Mouse (Mus musculus): ENCODE measurements around the gene Med23. TPM values are rescaled to one million over a fixed set of nuclear protein-coding genes. Genes with fewer than 3 reads are reported as not detected.

The Med23 gene
- 10 to 100 TPM; 20.9 to 24.1 TPM for total RNA-seq (2023)

DNA sequence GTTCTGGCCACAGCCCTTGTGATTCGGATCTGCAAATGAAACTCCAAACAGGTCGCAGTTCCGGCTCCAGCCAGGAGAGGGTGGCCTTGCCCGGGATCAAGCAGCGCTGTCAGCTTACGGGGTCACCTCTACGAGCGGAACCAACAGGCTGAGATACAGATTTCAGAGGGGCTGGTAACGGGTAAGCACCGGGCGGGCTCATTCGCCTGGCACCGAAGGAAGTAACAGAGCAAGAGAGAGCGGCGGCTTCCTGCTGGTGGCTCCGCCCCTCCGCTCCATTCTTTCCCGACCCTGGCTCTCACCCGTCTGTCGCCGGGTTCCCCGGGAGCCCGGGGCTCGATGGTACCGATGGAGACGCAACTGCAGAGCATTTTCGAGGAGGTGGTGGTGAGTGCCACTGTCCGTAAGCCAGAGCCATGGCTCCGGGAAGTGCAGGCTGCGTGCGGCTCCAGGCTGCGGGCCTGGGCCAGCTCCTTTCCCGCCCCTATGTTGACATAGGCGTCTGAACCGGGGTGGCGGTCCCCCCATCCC lies at the start of gene Med23:
Gene Med23 (plus strand): TSS at position 227 of the 531 bp plus-strand sequence.

DNA sequence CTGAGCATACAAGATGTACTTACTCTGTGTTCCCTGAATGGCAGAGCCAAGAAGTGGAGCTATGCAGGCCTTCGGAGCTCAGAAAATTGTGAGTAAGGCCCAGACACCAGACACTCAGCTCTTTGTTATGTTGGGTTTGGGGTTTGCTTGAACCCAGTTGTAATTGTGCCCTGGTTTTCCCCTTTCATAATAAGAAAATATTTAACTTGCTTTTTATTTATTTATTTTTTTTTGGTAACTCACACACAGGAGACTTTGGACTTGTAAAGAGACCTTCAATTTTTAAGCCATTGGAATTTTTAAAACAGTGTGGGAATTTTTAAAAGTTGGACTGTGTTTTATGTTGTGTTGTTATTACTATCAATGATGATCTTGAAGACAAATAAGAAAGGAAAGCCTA lies 27.1 kb upstream of the Med23 start, which contains the start of gene Enpp3:
Gene Enpp3 (minus strand): TSS at position 148 of the 400 bp plus-strand sequence.

GRCm38 (mm10) chr10:24926962-24927720 lies 57.4 kb downstream of the Med23 start, which contains the start of gene Arg1:
Gene Arg1, minus strand, starts transcription at chr10:24927484.

Other genes with a start within 250 kb of the Med23 start
- gene Enpp1, start 157.8 kb upstream of the Med23 start, total RNA-seq (2023): 1 to 10 TPM in 1 of 2 experiments, under 1 TPM in 1; 0.68 to 1.1 TPM
- gene Enpp3, start 27.2 kb upstream of the Med23 start, total RNA-seq (2023): under 1 TPM; 0.09 to 0.27 TPM
- gene Arg1, start 57.5 kb downstream of the Med23 start, total RNA-seq (2023): under 1 TPM in 1 of 2 experiments, not detected in 1; 0.66 TPM

Measured in neutrophil, adult 59 days (primary cell).